Mouse (Mus musculus): Measurements from ENCODE around the gene Nvl. TPM values are rescaled to one million over a fixed set of nuclear protein-coding genes. Genes with fewer than 3 reads are reported as not detected.

Nvl gene
- polyA plus RNA-seq, 2 experiments: 10.8 to 13.1 TPM

DNA sequence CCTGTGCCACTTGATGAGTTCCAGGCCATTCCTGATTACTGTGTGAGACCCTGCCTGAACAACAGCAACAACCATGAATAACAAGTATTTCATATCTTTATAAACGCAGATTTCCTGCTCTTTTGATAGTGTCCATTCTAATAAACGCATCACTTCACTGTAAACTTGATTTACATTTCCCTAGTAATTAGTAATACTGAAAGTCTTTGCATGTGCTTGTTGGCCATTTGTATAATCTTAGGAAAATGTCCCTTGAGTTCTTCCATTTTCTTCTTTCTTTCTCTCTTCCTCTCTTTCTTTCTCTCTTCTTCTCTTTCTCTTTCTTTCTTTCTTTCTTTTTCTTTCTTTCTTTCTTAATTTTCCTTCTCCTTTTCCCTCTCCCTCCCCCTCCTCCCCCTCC lies 2.2 kb upstream of the Nvl start:
- peak overlapping the region; percentile 41 to 83 for H3K4me3 ChIP-seq (ENCODE audit: insufficient read depth in 1 of 2, low read depth in 2 of 2, low read length in 2 of 2)
- WGBS (ENCODE audit: insufficient replicate concordance): 56% methylated on average over 2 of the region's 2 CpGs
- no peak for TF ChIP-seq EP300 (IDR thresholded peaks at IDR 0.05; ENCODE audit: low read depth)
- TF ChIP-seq CTCF (IDR thresholded peaks at IDR 0.05; ENCODE audit: low read depth): no peak

DNA sequence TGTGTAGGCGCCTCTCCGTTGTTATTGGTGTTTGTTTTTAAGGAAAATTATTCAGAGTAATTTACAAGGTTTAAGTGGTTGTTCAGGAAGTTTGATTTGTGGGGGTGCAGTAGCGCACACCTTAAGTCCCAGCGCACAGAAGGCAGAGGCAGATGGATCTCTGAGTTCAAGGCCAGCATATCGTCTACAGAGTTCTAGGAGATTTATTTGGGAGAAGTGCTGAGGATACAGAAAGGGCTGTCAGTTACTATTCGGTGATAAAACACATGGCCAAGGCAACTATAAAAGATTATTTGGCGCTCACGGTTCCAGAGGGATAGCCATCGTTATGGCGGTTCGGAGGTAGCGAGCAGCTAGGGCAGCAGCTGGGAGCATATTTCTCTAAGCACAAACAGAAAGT lies 962 bp upstream of the Nvl start:
- Histone ChIP-seq H3K36me3 (replicated peaks; ENCODE audit: control insufficient read depth, insufficient read depth, low read depth) (peaks cover 15% of the 10 kb centered on the region), H3K27me3 (ENCODE audit: control insufficient read depth, insufficient read depth, low read length) (no peaks in the 10 kb centered on the region), H3K27ac (peak overlapping the region; percentile 93), H3K4me1 (replicated peaks; ENCODE audit: control insufficient read depth in 2 of 2, insufficient read depth in 2 of 2, low read length in 1 of 2) (peaks cover 22 to 40% of the 10 kb centered on the region in 2 experiments), H3K9me3 (ENCODE audit: control insufficient read depth, low read length) (no peaks in the 10 kb centered on the region), H3K9ac (replicated peaks) (peak overlapping the region; percentile 89), H3K4me2 (ENCODE audit: low read depth) (peak overlapping the region; percentile 87), H3K4me3 (ENCODE audit: insufficient read depth in 1 of 2, low read depth in 2 of 2, low read length in 2 of 2) (peak overlapping the region; percentile 83 to 99)
- no peak for TF ChIP-seq EP300 (IDR thresholded peaks at IDR 0.05; ENCODE audit: low read depth)
- no peak for TF ChIP-seq CTCF (IDR thresholded peaks at IDR 0.05; ENCODE audit: low read depth)
- no peak for ATAC-seq (ENCODE audit: insufficient read depth)
- DNase-seq (ENCODE audit: low read depth in 3 of 3, low spot score in 3 of 3): peak in 1 of 3 experiments; percentile 28
- whole genome bisulfite sequencing (ENCODE audit: insufficient replicate concordance): 6% methylated on average over 12 of the region's 12 CpGs

More for the DNA sequence above, 2.2 kb upstream of the Nvl start:
- Histone ChIP-seq H3K9ac (replicated peaks) (peak overlapping the region; percentile 59), H3K27me3 (ENCODE audit: control insufficient read depth, insufficient read depth, low read length) (no peaks in the 10 kb centered on the region), H3K9me3 (ENCODE audit: control insufficient read depth, low read length) (no peaks in the 10 kb centered on the region), H3K36me3 (replicated peaks; ENCODE audit: control insufficient read depth, insufficient read depth, low read depth) (peaks cover 3% of the 10 kb centered on the region), H3K4me2 (ENCODE audit: low read depth) (peak overlapping the region; percentile 87), H3K4me1 (replicated peaks; ENCODE audit: control insufficient read depth in 2 of 2, insufficient read depth in 2 of 2, low read length in 1 of 2) (peaks cover 22 to 42% of the 10 kb centered on the region in 2 experiments), H3K27ac (0 out of 2 replicates have a peak overlapping the region, but pooled peaks have one; percentile 7)
- no peak for DNase-seq (ENCODE audit: low read depth in 3 of 3, low spot score in 3 of 3)
- no peak for ATAC-seq (ENCODE audit: insufficient read depth)

DNA sequence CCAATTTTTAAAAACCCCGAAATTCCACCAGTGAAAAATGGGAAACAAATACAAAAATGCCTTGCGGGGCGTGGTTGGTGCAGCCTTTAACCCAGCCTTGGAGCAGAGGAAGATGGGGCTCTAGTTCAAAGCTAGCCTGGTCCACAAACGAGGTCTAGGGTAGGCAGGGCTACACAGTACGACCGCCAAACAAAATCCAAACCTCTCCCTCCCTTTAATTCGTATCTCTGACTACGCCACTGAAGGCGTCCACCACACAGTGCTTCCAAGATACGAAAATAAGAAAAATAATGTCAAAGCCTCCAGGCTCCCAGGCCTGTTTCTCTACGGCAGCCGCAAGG lies 425 bp downstream of the Nvl start:
- DNase-seq (ENCODE audit: low read depth in 3 of 3, low spot score in 3 of 3) (no peak), ATAC-seq (ENCODE audit: insufficient read depth) (peak; percentile 38)
- peaks cover 25% of the 10 kb centered on the region for H3K36me3 ChIP-seq (replicated peaks; ENCODE audit: control insufficient read depth, insufficient read depth, low read depth)
- peak overlapping the region; percentile 93 for H3K27ac ChIP-seq
- H3K27me3 ChIP-seq (ENCODE audit: control insufficient read depth, insufficient read depth, low read length): no peaks in the 10 kb centered on the region
- H3K4me1 ChIP-seq (replicated peaks; ENCODE audit: control insufficient read depth in 2 of 2, insufficient read depth in 2 of 2, low read length in 1 of 2): peaks cover 14 to 30% of the 10 kb centered on the region in 2 experiments
- TF ChIP-seq CTCF (IDR thresholded peaks at IDR 0.05; ENCODE audit: low read depth) (no peak), EP300 (IDR thresholded peaks at IDR 0.05; ENCODE audit: low read depth) (no peak)
- WGBS (ENCODE audit: insufficient replicate concordance): 0% methylated on average over 12 of the region's 12 CpGs
- H3K9ac ChIP-seq (replicated peaks): peak overlapping the region; percentile 89
- H3K4me3 ChIP-seq (ENCODE audit: insufficient read depth in 1 of 2, low read depth in 2 of 2, low read length in 2 of 2): peak overlapping the region; percentile 83 to 99
- H3K4me2 ChIP-seq (ENCODE audit: low read depth): peak overlapping the region; percentile 74
- no peaks in the 10 kb centered on the region for H3K9me3 ChIP-seq (ENCODE audit: control insufficient read depth, low read length)

DNA sequence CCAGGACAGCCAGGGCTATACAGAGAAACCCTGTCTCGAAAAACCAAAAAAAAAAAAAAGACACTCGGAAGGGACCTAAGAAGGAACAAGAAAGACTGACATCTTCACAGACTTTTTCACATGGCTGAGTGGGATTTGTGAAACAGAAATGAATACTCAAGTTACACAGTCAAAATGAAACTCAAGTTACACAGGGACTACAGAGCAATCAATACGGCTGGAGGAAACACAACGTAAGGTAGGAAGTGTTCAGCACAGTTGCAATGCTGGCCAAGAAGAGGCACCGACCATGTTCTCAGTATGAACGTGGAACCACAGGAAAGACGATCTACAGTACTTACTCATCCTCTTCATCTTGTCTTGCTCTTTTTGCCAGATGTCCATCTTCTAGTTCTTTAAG lies 5.3 kb downstream of the Nvl start:
- peaks cover 0 to 7% of the 10 kb centered on the region in 2 experiments; a peak in 3 of 4 replicates for H3K4me1 ChIP-seq (replicated peaks; ENCODE audit: control insufficient read depth in 2 of 2, insufficient read depth in 2 of 2, low read length in 1 of 2)
- H3K4me2 ChIP-seq (ENCODE audit: low read depth): no peak overlapping the region
- no peak overlapping the region for H3K27ac ChIP-seq
- H3K9ac ChIP-seq (replicated peaks): no peak overlapping the region
- ATAC-seq (ENCODE audit: insufficient read depth): no peak
- H3K36me3 ChIP-seq (replicated peaks; ENCODE audit: control insufficient read depth, insufficient read depth, low read depth): peaks cover 57% of the 10 kb centered on the region
- H3K4me3 ChIP-seq (ENCODE audit: insufficient read depth in 1 of 2, low read depth in 2 of 2, low read length in 2 of 2): no peak overlapping the region
- no peaks in the 10 kb centered on the region for H3K27me3 ChIP-seq (ENCODE audit: control insufficient read depth, insufficient read depth, low read length)
- no peak for DNase-seq (ENCODE audit: low read depth in 3 of 3, low spot score in 3 of 3)
- H3K9me3 ChIP-seq (ENCODE audit: control insufficient read depth, low read length): no peaks in the 10 kb centered on the region
- 78% methylated on average over 7 of the region's 7 CpGs for WGBS (ENCODE audit: insufficient replicate concordance)
- TF ChIP-seq CTCF (IDR thresholded peaks at IDR 0.05; ENCODE audit: low read depth) (no peak), EP300 (IDR thresholded peaks at IDR 0.05; ENCODE audit: low read depth) (no peak)

DNA sequence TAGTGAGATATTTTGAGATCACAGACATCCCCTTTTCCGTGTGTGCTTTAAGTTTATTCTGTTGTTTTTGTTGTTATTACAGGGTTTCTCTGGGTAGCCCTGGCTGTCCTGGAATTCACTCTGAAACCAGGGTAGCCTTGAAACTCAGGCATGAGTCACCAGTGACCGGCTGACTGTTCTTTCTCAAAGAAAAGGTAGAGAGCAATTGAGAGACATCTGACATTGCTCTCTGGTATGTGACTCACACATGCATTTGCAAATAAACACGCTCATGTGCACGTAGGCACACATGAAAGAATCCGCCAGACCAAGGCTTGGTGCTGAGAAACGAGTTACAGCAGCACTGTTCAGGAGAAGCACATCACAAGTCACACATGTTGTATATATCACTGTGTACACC lies 12.1 kb downstream of the Nvl start:
- Histone ChIP-seq H3K27ac (no peak overlapping the region), H3K36me3 (replicated peaks; ENCODE audit: control insufficient read depth, insufficient read depth, low read depth) (peaks cover 58% of the 10 kb centered on the region), H3K9ac (replicated peaks) (no peak overlapping the region), H3K27me3 (ENCODE audit: control insufficient read depth, insufficient read depth, low read length) (no peaks in the 10 kb centered on the region), H3K4me2 (ENCODE audit: low read depth) (no peak overlapping the region), H3K4me1 (replicated peaks; ENCODE audit: control insufficient read depth in 2 of 2, insufficient read depth in 2 of 2, low read length in 1 of 2) (no peaks in the 10 kb centered on the region), H3K4me3 (ENCODE audit: insufficient read depth in 1 of 2, low read depth in 2 of 2, low read length in 2 of 2) (no peak overlapping the region), H3K9me3 (ENCODE audit: control insufficient read depth, low read length) (no peaks in the 10 kb centered on the region)
- ATAC-seq (ENCODE audit: insufficient read depth) (no peak), DNase-seq (ENCODE audit: low read depth in 3 of 3, low spot score in 3 of 3) (no peak)
- WGBS (ENCODE audit: insufficient replicate concordance): 83% methylated on average over 6 of the region's 6 CpGs
- TF ChIP-seq CTCF (IDR thresholded peaks at IDR 0.05; ENCODE audit: low read depth) (no peak), EP300 (IDR thresholded peaks at IDR 0.05; ENCODE audit: low read depth) (no peak)
